Mouse (Mus musculus) cerebellum, postnatal 10 days (tissue): ENCODE measurements at regions not wholly inside any gene's neighbourhood (a gene's known extent, or its start where the extent isn't known, plus 50 kb on each side); places are given as distances from the start of the nearest gene placed in this dataset.
A peak's percentile ranks its signal among the peaks of the same experiment; 100 is the strongest.

Source experiments
- DNase-seq, 2 experiments: peaks; one replicate each; pipeline ENCODE4 v3.0.0; 2021; ENCODE audit warnings: mixed read lengths in 2 of 2

DNA sequence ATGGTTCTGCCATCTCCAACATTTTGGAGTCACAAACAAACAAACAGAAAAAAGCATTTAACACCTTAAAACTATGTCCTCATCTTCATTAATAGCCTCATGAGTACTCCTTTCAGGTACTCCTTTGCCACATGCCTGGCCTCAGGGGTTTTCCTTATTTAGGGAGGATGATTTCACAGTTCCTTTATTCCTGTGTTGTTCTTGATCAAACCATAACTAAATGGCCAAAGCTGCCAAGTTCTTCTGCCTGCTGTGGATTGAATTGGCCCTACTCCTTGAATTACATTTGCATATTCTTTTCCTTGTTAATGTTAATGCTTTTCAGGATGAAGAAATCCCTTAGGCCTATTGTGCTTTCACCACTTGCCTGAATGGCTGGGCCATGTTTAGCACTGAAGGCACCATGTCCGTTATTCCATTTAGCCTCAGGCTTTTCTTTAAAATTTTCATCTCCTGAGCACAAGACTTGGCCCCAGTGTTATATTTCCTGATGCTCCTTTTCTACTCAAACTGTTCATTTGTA lies 1787.4 kb downstream of the Hace1 start:
- DNase-seq: peak in 1 of 2 experiments; percentile 5

DNA sequence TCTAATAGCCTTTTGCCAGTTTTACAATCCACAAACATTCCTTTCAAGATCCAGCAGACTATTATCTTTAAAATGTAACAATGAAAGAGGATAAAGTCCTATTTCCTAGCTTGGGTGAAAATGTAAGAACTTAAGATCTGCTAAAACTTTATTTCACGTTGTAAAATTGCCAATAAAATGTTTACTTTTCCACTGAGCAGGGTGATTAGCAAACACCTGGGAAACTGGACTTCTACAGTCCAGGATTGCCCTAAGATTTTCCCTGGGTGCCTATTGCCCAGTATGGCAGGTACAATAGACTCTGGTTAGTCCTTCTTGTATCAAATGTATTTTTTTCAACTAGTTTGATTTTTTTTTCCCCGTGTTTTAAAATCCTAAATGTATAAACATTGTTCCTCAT lies 1789.2 kb downstream of the Hace1 start:
- no peak for DNase-seq

DNA sequence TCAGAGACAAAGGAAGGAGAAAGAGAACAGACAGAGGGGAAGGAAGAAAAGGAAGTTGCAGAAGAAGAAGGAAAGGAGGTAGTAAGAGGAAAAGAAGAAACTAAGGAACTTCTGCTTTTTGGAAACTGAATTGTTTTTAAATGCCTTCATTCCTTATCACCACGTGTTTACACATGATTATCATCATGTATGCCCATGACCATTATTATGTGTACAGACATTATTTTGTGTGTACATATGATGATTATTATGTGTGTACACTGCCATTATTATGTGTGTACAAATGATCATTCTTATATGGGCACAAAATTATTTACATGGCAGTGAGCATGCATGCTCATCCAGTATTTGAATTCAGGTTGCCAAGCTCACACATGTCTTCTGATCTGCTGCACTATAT lies 1825.9 kb downstream of the Hace1 start:
- DNase-seq: no peak

DNA sequence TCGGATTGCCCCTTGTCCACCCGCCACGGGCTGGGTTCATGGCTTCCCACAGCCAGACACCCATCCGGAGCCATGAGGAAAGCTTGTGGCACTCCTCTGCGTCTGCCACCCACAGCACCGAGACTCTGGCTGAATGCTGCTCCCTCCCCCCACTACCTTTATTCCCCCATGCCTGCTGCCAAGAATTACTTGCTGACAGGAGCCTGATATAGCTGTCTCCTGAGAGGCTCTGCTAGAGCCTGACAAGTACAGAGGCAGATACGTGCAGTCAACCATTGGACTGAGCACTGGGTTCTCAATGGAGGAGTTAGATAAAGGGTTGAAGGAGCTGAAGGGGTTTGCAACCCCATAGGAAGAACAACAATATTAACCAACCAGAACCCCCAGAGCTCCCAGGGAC lies 1848.9 kb downstream of the Hace1 start:
- DNase-seq: no peak
